Mouse (Mus musculus) kidney, embryonic 16.5 days (tissue): ENCODE data around the gene Pdlim4. TPM values are rescaled to one million over a fixed set of nuclear protein-coding genes. Genes with fewer than 3 reads are reported as not detected.

ENCODE experiments used
- ATAC-seq: fragments of 200-750 bp; cut with Nextera tagmentation; 2 replicates; pipeline ENCODE4 v1.8.0; 2017; ENCODE audit warnings: moderate TSS enrichment; ENCODE audit not compliant: low FRiP score, low TSS enrichment
- H3K27ac ChIP-seq: fragments of 300-500 bp; sonication (generic); 2 replicates; pipeline ENCODE4 v1.5.1; 2014; ENCODE audit warnings: low read length
- H3K27me3 ChIP-seq: fragments of 300-500 bp; sonication (generic); 2 replicates; pipeline ENCODE4 v1.6.1; 2014; ENCODE audit warnings: low read length, control low read depth, mixed read lengths; ENCODE audit not compliant: insufficient read depth
- H3K36me3 ChIP-seq: fragments of 300-500 bp; sonication (generic); 2 replicates; pipeline ENCODE4 v1.6.1; 2014; ENCODE audit warnings: low read length, control low read depth, mixed read lengths; ENCODE audit not compliant: insufficient read depth
- H3K4me1 ChIP-seq: fragments of 300-500 bp; sonication (generic); 2 replicates; pipeline ENCODE4 v1.6.1; 2014; ENCODE audit warnings: low read length, control low read depth, mixed read lengths; ENCODE audit not compliant: insufficient read depth
- H3K4me2 ChIP-seq: fragments of 300-500 bp; sonication (generic); replicated peaks from 2 replicates; pipeline ENCODE4 v1.6.1; 2014; ENCODE audit warnings: low read depth, low read length
- H3K4me3 ChIP-seq: fragments of 300-500 bp; sonication (generic); 2 replicates; pipeline ENCODE4 v1.5.1; 2014; ENCODE audit warnings: mild to moderate bottlenecking, low read length
- H3K9ac ChIP-seq: fragments of 300-500 bp; sonication (generic); replicated peaks from 2 replicates; pipeline ENCODE4 v1.6.1; 2014; ENCODE audit warnings: low read length
- H3K9me3 ChIP-seq: fragments of 300-500 bp; sonication (generic); 2 replicates; pipeline ENCODE4 v1.6.1; 2016; ENCODE audit warnings: low read length, control low read depth
- WGBS: fragments of 180-500 bp; shearing (Covaris S2); extraction: QIAGEN DNeasy Blood & Tissue Kit; methylation state at CpG from one replicate; pipeline ENCODE4 v1.1.7; 2014; 5-methylcytosine and 5-hydroxymethylcytosine counted together
- polyA plus RNA-seq: library from polyadenylated mRNA; unstranded; fragments of >200 nt; fragmentation: Nextera tagmentation; extraction: Ambion mirVana; gene quantifications from 2 replicates; pipeline ENCODE4 v1.2.1, GENCODE M21; 2015

Gene Pdlim4
- polyA plus RNA-seq, 1 experiment from 2014 or later: 55.0 TPM

DNA sequence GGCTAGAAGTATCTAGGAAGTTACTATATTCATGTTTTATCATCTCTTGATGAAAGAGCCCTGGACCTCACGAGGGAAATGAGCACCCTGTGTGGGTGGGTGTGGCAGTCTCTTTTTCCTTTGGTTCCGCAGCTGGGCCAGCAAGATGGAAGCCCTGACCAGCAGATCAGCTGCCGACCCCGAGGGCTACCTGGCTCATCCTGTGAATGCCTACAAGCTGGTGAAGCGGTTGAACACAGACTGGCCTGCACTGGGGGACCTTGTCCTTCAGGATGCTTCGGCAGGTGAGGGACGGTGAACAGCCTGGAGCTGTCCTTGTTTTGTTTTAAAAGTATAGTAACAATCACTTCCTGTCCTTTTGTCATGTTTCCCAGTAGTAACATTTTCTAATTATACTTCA is 42.5 kb upstream of the Pdlim4 start:
- H3K4me2 ChIP-seq: no peak overlapping the region
- H3K4me1 ChIP-seq: peaks cover 28% of the 10 kb centered on the region
- WGBS: 85% methylated on average over 7 of the region's 7 CpGs
- no peak for ATAC-seq
- H3K9ac ChIP-seq: no peak overlapping the region
- no peak overlapping the region for H3K27ac ChIP-seq
- H3K4me3 ChIP-seq: no peak overlapping the region
- no peaks in the 10 kb centered on the region for H3K36me3 ChIP-seq
- H3K27me3 ChIP-seq: no peaks in the 10 kb centered on the region
- H3K9me3 ChIP-seq: no peaks in the 10 kb centered on the region

DNA sequence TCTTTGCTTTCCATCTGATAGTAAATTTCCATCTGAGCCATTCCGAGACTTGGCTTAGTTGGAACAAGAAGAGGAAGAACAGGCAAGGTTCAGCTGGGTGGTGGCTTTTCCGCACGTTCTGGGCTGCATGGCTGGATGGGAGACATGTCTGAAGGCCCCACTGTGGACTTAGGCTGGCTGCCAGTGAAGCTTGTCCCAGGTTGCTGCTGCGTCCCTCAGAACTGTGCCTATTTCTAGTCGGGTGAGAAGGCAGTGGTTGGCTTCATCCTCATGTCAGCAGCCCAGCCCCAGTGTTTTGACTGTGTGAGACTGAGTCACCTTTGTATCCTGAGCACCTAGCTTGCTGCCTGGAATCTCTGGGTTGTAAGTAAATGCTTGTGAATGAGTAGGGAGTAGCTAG is 40.1 kb upstream of the Pdlim4 start:
- ATAC-seq: no peak
- H3K9ac ChIP-seq: no peak overlapping the region
- WGBS: 61% methylated on average over 5 of the region's 5 CpGs
- no peak overlapping the region for H3K4me3 ChIP-seq
- H3K27me3 ChIP-seq: no peaks in the 10 kb centered on the region
- no peak overlapping the region for H3K4me2 ChIP-seq
- no peak overlapping the region for H3K27ac ChIP-seq
- H3K36me3 ChIP-seq: no peaks in the 10 kb centered on the region
- H3K9me3 ChIP-seq: no peaks in the 10 kb centered on the region
- peaks cover 21% of the 10 kb centered on the region for H3K4me1 ChIP-seq

- 67% methylated on average over 3 of the region's 3 CpGs for WGBS
These were observed 39.3 kb upstream of the Pdlim4 start for GRCm38 (mm10) chr11:54108131-54108530.

DNA sequence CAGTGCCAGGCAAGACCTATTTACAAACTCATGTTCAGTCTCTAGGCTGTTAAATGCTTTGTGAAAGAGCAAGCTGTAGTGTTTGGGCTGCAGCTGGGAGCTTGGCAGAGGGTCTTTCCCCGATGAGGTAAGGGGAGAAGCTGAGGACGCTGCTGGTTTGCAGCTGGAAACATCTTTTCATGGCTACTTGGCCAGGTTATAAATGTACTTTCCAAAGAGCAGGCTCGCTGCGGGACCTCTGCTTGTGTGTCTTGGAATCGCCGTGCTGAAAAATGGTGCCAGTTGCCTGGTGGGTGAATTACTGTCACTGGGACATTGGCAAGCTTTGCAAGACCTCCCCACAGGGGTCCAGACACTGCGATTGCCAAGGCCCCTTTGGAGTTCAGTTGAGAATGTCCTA is 38.4 kb upstream of the Pdlim4 start:
- no peak overlapping the region for H3K27ac ChIP-seq
- H3K4me2 ChIP-seq: no peak overlapping the region
- no peaks in the 10 kb centered on the region for H3K27me3 ChIP-seq
- no peak overlapping the region for H3K4me3 ChIP-seq
- H3K9ac ChIP-seq: no peak overlapping the region
- ATAC-seq: no peak
- H3K4me1 ChIP-seq: peaks cover 10% of the 10 kb centered on the region
- H3K9me3 ChIP-seq: no peaks in the 10 kb centered on the region
- 89% methylated on average over 7 of the region's 7 CpGs for WGBS
- no peaks in the 10 kb centered on the region for H3K36me3 ChIP-seq

More at GRCm38 (mm10) chr11:54108131-54108530, 39.3 kb upstream of the Pdlim4 start:
- no peak overlapping the region for H3K27ac ChIP-seq
- no peaks in the 10 kb centered on the region for H3K27me3 ChIP-seq
- H3K36me3 ChIP-seq: no peaks in the 10 kb centered on the region
- ATAC-seq: no peak
- no peak overlapping the region for H3K4me2 ChIP-seq
- no peak overlapping the region for H3K9ac ChIP-seq
- no peak overlapping the region for H3K4me3 ChIP-seq
- peaks cover 14% of the 10 kb centered on the region for H3K4me1 ChIP-seq
- H3K9me3 ChIP-seq: no peaks in the 10 kb centered on the region

DNA sequence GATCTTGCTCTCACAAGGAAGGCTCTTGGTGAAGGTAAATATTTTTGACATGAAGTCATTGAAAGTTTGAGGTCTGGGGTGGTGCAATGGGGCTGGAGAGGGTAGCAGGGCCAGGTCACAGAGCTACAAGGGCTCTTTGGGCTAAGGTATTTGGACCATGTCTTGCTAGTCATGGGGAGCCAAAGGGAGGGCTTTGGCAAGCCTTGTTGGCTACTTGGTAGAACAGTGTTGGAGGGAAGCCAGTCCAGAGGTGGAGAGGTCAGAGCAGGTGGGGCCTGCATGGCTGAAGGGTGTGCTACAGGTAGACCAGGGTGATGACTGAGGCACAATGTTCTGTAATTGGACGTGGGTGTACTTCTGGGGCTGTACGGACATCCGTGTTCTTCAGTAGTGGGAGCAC is 37.9 kb upstream of the Pdlim4 start:
- Histone ChIP-seq H3K9me3 (no peaks in the 10 kb centered on the region), H3K9ac (no peak overlapping the region), H3K27me3 (no peaks in the 10 kb centered on the region), H3K4me1 (peaks cover 7% of the 10 kb centered on the region; the same call in 1 of the 2 replicates), H3K4me3 (no peak overlapping the region), H3K36me3 (no peaks in the 10 kb centered on the region), H3K27ac (no peak overlapping the region), H3K4me2 (no peak overlapping the region)
- 86% methylated on average over 3 of the region's 3 CpGs for WGBS
- no peak for ATAC-seq

DNA sequence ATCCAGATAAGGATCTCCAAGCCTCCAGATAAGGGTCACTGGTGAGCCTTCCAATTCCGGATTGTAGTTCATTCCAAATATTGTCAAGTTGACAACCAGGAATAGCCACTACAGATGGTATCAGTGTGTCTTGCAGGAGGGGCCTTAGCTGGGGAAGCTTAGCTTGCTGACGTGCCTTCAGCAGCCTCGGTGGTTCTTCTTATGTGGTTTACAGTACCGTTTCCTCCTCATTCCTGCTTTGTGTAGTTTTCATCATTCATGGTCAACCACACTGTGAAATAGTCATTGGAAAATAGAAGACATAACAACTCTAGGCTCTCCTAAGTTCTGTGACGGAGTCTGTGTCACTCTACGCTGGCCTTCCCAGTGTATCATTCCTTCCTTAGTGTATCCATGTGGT is 36.2 kb upstream of the Pdlim4 start:
- ATAC-seq: no peak
- no peak overlapping the region for H3K4me3 ChIP-seq
- H3K9ac ChIP-seq: no peak overlapping the region
- no peaks in the 10 kb centered on the region for H3K27me3 ChIP-seq
- no peak overlapping the region for H3K27ac ChIP-seq
- peaks cover 19% of the 10 kb centered on the region for H3K4me1 ChIP-seq
- no peaks in the 10 kb centered on the region for H3K36me3 ChIP-seq
- H3K4me2 ChIP-seq: no peak overlapping the region
- WGBS: 92% methylated on average over 6 of the region's 6 CpGs
- H3K9me3 ChIP-seq: no peaks in the 10 kb centered on the region

DNA sequence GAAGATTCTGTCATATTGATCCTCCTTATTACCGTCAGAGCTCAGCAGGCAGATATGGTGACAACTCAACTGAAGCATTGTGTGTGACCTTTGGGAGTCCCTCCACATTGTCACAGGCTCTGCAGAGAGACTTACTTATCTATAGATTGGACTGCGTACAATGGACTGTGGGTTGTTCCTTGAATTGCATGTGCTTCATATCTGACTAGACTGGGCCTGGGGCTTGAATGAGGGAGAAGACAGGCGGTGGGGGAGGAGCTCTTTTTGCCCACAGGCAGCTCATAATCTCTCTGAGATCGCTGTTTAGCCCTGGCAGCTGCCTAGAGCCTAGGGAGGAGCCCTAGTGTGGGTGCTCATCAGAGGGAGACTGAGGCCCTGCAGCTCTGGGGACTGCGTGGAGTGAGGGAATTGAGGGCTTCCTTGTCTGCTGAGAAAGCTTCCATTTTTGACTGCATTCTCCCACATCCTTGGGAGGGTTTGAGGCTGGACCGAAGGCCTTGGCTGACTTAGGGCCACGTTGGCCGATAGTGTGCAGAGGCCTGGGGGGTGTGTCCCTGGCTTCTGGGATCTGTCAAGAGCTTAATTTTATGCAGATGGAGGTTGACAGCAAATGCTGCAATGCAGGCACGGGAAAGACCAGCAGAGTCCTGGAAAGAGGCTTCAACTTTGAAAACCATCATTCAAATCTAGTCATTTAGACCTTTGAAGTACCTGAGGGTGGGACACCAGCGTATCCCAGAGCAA is 34.1 kb upstream of the Pdlim4 start:
- H3K4me2 ChIP-seq: no peak overlapping the region
- no peaks in the 10 kb centered on the region for H3K9me3 ChIP-seq
- H3K9ac ChIP-seq: no peak overlapping the region
- peaks cover 19% of the 10 kb centered on the region for H3K4me1 ChIP-seq
- no peak overlapping the region for H3K4me3 ChIP-seq
- H3K27me3 ChIP-seq: no peaks in the 10 kb centered on the region
- no peak for ATAC-seq
- H3K36me3 ChIP-seq: no peaks in the 10 kb centered on the region
- 71% methylated on average over 10 of the region's 10 CpGs for WGBS
- no peak overlapping the region for H3K27ac ChIP-seq

- peaks cover 19% of the 10 kb centered on the region for H3K4me1 ChIP-seq
- peak overlapping the region; percentile 74 for H3K4me3 ChIP-seq
- H3K36me3 ChIP-seq: no peaks in the 10 kb centered on the region
- H3K9me3 ChIP-seq: no peaks in the 10 kb centered on the region
- no peak overlapping the region for H3K27ac ChIP-seq
- peak overlapping the region; percentile 70 for H3K9ac ChIP-seq
- ATAC-seq: no peak; the same call in 1 of the 2 replicates
- WGBS: 67% methylated on average over 9 of the region's 9 CpGs
- H3K4me2 ChIP-seq: peak overlapping the region; percentile 87
- H3K27me3 ChIP-seq: no peaks in the 10 kb centered on the region
These were observed 32.9 kb upstream of the Pdlim4 start for GRCm38 (mm10) chr11:54101701-54102100.

DNA sequence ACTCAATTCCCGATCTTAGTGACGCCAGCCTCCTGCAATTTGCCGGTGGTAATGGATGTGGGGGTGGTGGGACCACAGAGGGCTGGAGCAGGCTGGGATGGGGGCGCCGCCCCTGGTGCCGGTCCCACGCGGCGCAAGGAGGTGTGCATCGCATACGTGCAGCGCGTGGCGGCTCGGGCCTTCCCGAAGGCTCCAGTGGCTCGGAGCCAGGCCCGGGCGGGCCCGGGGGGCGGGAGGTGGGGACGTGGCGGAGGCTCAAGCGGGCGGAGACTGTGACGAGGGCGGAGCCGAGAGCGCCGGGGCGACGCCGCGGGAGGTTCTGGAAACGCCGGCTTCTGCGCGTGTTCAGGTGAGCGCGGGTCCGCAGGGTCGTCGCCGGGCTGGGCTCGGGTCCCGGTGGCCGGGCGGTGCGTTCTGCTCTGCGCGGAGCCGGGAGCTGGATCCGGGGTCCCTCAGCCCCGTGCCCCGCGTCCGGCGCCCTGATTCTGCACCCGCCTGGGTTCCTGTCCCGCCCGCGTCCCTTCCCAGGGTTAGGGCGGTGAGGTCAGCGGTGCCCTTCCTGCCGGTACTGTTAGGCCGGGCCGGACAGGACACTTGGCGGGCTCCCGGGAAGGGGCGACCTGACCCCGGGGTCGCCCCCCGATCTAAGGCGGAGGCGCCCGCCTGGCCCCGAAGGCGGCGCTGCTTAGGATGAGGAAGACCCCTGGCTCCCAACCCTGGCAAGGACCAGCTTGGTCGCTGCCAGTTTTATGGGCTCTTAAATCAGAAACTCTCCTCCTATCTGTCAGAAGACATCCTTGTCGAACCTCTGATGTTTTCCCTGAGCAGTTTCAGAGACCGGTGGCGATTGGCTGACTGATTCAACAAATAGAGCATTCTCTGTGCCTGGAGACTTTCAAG is 32.1 kb upstream of the Pdlim4 start:
- under 1% methylated on average over 77 of the region's 83 CpGs for WGBS
- H3K9ac ChIP-seq: peak overlapping the region; percentile 70

More for the DNA sequence above, 32.1 kb upstream of the Pdlim4 start:
- peak overlapping the region; percentile 74 for H3K4me3 ChIP-seq
- peak; percentile 92 for ATAC-seq
- H3K4me2 ChIP-seq: peak overlapping the region; percentile 87
- no peaks in the 10 kb centered on the region for H3K27me3 ChIP-seq
- H3K9me3 ChIP-seq: no peaks in the 10 kb centered on the region
- no peaks in the 10 kb centered on the region for H3K36me3 ChIP-seq
- peaks cover 19% of the 10 kb centered on the region for H3K4me1 ChIP-seq
- H3K27ac ChIP-seq: no peak overlapping the region
